Mouse (Mus musculus) forelimb bud, embryonic 11.5 days (tissue): ENCODE results near the gene Mroh2a.
"Not testable (repeated sequence)": the region's sequence is repeated elsewhere in the genome, so short reads cannot be mapped to it uniquely, and the experiment has no call there.

Experiments
- DNase-seq: peaks from one replicate; pipeline ENCODE4 v3.0.0-alpha.2; 2012; ENCODE audit warnings: low read depth, low spot score

Mroh2a gene

DNA sequence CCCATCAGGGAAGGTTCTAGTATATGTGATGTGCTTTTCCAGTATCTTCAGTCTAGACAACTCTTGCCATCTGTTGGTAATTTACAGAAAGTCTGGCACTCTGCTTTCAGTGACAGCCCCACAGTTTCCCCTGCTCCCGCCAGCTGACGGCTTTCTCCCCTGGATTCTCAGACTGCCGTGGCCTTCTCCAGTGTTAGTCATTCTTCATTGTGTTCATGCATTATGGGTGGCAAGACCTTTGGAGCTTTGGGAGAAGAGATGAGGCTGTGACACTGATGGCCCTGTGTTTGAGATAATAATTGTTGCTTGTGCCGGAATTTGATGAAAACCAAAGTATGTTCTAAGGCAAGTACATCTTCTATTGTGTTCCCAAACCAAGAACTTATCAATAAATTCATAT is 8.2 kb upstream of the Mroh2a start:
- DNase-seq = no peak

DNA sequence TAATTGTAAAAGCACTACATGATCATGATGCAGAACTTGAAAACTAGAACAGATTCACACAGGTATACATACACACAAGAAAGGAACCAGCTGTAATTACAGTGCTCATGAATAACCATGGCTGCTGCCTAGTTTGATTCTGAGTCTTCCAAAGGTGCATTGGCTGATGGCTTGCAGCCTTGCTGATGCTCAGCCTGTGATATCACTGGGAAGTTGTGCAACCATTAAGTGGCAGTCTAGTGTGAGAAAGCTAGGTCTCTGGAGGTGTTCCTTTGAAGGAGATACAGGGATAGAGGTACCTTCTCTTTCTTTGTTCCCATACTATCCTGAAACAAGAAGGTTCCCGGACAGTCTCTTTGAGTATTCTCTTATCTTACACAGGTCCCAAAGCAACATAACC is 7.7 kb upstream of the Mroh2a start:
- DNase-seq = no peak

DNA sequence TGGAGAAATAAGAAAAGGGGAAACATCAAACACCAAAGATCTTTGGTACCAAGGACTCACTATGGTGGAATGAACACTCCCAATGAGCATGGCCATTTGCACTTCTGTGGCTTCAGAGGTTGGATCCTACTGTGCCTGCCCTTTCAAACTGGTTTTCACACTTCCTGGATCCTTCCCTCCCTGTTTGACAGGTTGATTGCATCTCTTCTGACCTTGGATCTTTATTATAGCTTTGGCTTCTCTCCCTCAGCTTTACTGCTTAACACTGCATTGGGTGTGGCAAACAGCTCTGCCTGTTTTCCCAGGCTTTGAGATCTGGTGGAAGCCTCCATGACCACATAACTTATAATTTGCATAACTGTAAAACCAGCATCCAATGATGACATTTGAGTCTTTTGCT is 6.5 kb upstream of the Mroh2a start:
- no peak for DNase-seq

DNA sequence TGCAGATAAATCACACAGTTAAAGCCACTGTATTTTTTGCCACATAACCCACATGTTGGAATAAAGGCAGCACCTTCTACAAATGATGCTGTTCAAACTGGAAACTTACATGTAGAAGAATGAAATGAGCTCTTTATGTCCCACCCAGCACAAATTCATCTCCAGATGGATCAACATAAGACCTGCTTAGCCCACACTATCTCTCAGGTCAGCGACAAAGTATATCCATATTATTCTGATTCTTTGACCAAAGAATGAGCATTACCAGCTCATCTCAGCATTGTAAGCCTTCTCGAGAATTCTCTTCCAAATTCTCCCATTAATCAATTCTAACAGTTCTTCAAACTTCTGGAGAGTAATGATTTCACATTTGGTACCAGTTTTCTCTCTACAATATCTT is 4.6 kb upstream of the Mroh2a start:
- no peak for DNase-seq

GRCm38 (mm10) chr1:88223011-88223515 is 3.7 kb upstream of the Mroh2a start:
- not testable (repeated sequence) for DNase-seq

GRCm38 (mm10) chr1:88223591-88223990 is 3.2 kb upstream of the Mroh2a start:
- no peak for DNase-seq

DNA sequence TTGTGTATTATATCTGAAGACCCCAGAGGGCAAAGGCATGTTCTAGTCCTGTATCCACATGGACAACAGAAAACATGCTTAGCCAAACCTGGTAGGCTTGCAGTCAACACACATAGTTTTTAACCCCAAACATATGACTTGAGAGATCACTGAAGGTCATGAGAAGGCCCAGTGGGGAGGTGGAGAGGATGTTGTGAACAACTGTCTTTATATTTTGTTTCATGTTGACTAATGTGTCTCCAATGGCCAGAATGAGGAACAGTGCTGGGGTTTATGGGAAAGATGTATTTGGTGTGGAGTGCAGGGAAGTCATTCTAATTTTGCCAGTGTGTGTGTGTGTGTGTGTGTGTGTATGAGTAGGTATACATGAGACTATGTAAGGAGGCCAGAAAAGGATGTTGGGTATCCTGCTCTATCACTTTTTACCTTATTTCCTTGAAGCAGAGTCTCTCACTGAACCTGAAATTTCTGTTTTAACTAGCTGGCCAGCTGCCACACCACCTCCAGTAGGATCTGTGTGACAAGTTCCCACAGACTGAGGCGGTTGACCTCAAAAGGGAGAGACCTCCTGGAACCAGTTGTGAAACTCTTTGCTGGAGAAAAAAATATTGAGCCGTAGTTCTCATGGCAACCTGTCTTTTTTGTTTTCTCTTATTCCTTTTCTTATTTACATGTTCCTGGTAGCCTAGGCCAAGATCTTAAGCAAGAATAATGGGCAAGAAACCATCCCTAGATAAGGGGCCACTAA is 2.6 kb upstream of the Mroh2a start:
- DNase-seq = no peak

DNA sequence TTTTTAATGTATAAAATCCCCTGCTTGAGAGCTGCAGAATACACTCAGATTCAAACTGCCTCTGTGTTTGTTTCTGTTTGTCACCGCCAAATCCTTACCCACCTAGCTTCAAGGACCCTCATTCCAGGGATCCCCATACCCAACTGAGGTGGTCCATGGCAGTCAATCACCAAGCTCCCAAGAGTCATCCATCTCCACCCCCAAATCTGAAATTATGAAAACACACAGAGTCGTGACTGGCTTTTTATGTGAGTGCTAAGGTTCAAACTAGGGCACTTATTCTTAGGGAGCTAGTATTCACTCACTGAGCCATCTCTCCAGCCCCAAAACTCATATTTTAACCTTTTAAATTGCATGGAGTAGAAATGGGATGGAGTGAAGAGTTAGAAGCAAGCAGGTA is 1.5 kb upstream of the Mroh2a start:
- DNase-seq = not testable (repeated sequence)

DNA sequence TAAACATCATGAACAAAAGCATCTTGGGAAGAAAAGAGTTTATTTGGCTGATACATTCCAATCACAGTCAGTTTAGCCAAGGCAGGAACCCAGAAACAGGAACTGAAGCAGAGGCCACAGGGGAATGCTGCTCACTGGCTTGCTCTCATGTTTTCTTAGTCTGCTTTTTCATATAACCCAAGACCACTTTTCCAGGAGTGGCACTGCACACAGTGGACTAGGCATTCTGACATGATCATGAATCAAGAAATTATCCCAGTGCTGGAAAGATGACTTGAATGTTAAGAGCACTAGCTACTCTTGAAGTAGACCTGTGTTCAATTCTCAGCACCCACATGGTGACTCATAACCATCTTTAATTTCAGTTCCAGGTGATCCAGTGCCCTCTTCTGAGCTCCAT is 1.0 kb upstream of the Mroh2a start:
- no peak for DNase-seq

DNA sequence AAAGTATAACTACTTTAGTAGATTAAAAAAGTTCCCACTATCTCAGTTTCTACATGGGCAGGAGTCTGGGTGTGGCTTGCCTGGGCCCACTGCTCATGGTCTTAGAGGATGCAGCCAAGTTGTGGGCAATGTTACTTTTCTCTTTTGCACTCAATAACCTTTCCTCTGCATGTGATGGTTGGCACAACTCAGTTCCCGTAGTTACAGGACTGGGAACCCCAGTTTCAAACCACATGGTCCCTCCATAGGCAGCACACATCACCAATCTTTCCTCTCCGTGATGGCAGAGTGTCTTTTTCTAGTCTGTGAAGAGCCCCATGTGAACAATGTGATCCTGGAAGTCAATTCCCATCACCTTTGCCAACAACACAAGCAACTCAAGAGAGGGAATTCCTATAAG is 696 bp downstream of the Mroh2a start:
- no peak for DNase-seq

GRCm38 (mm10) chr1:88228121-88228520 is 1.3 kb downstream of the Mroh2a start:
- no peak for DNase-seq

DNA sequence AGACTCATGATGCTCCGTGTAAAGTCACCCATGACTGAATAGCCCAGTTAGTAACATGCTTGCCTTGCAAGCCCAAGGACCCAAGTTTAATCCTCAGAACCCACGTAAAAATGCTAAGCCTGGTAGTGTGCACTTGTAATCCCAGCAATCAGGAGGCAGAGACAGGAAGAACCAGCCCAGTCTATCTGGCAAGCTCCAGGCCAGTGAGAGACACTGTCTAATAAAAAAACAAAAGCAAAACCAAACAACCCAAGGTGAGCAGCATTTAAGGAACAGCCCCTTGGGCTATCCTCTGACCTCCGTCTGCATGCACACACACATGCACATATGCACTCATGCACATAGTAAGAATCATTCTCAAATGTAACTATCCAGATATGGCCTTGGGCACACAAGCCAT is 2.8 kb downstream of the Mroh2a start:
- DNase-seq = no peak

GRCm38 (mm10) chr1:88229986-88230385 is 3.2 kb downstream of the Mroh2a start:
- no peak for DNase-seq

DNA sequence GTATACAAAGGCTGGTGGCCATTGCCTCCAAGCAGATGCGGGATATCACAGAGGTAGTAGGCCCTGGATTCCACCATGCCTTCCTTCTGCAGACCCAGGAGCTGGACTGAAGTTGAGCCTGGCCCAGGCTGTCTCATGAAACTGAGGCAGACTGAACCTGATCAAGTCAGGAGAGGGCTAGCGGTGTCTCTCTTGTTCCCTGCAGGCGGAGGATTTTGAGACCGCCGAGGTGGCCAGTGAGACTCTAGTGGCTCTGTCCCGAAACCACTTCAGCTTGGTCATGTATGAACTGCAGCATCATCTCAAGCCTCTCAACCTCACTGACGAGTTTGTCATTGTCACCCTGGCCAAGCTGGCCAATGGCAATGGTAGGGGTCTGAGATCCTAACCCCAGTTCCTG is 3.6 kb downstream of the Mroh2a start:
- no peak for DNase-seq

DNA sequence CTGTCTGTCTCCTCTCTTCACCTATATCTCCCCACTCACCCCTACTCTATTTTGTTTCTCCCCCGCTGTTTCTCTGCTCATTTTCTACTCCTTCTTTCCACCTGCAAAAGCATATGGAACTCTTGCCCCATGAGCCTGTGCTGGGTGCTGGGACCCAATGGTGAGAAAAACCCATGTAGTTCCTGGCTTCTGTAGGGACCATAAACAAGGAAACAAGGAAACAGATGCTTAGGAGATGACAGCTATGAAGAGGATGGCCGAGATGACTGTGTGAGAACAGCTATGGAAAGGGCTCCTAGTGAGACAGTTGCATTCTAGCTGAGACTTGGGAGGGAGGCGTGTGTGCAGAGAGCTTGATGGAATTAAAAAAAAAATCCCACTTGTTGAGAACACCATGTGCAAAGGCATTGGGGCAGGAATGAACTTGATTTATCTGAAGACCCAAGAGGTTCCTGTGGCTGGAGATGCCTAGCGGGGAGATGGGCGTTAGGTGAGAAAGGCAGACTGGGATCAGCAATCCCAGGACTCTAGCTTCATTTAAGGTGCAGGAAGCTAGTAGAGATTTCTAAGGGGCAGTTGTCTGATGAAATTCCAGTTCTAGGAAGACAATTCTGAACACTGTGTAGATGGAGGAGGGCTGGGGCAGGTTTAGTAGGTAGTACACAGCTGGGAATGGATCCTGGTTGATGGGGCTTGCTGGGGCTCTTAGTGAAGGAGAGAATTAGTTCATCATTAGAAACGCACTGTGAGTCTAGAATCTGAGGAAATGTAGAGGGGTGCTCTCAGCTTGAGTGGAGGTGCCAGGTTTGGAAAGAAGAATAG is 4.4 kb downstream of the Mroh2a start:
- no peak for DNase-seq

DNA sequence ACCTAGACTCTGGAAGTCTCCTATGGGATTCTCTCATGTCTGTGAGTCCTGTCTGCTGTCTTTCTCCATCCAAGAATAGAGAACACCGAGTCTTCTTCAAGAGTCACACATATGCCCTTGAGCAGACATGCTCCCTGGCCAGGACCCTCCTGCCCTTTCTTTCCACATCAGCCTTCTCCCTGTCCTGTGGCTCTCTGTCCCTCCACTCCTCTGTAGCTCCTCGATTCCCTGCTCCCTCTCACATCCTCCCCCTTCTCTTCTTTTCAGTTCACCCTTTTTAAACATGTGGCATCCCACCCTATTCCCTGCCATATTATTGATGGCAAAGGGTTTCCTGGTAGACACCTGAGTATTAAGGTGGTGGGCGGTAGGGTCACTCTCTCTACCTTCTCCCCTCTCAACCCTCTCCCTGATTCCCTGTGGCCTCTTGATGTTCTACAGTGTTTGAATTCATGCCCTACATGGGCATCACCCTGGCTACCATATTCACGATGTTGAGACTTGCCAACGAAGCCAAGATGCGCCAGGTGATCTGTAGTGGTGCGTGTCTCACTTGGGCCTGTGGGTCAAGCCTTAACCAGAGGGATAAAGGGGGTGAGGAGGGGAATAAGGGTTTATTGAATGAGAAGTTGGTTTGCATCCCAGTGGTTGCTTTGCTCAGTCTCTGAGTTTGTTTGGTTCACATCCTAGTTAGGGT is 5.2 kb downstream of the Mroh2a start:
- no peak for DNase-seq

DNA sequence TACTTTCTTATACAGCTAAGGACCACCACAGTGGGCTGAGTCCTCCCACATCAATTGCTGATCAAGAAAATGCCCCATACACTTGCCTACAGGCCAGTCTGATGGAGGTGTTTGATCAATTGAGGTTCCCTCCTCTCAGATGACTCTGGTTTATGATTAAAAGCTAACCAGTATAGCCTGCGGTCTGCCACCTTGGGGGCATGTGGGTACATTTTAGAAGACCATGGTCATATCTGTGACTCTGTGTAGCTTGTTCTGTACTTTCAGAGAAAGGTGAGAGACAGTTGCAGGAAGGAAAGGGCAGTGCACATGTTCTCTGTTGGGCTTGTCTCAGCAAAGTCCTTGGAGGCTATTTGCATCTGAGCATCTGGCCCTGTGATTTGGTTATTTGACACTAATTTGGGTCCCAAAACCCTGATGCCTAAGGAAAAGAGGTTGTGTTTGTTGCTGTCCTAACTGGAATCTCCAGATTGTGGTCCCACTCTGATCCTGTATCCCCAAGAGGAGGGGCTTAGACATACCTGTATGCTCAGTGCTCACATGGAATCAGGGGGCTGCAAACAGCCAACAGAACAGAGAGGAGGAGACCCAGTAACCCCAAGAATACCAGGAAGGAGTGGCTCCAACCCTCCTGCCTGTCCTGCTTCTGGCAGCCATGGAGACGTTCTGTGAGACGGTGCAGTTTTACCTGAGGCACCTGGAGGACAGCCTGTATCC is 6.0 kb downstream of the Mroh2a start:
- no peak for DNase-seq

GRCm38 (mm10) chr1:88233421-88234247 is 6.8 kb downstream of the Mroh2a start:
- DNase-seq = no peak

- no peak for DNase-seq
Measured at GRCm38 (mm10) chr1:88234248-88234610, 7.4 kb downstream of the Mroh2a start.

DNA sequence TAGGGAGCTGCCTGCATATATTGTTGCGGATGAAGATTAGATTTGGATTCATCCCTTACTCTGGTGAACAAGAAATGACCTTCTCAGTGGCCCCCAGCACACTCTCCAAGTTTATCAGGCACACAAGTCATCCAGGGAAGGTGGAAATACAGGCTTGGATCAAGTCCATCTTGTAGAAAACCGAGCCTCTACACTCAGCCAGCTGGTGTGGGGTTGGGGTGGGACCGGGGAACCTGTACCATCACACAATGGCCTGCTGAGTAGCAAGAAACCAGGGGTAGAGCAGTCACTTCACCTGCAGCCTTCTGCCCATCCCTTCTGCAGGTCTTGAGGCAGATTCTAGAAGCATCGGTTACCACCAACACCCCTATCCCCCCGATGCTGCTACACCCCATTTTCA is 7.9 kb downstream of the Mroh2a start:
- no peak for DNase-seq
